Mouse (Mus musculus) layer of hippocampus, adult 9-11 months (tissue): ENCODE data around the gene Tmem63c.
A peak's percentile ranks its signal among the peaks of the same experiment; 100 is the strongest.

Experiments used
- DNase-seq: peaks from one replicate; pipeline ENCODE4 v3.0.0; 2022

Tmem63c gene

DNA sequence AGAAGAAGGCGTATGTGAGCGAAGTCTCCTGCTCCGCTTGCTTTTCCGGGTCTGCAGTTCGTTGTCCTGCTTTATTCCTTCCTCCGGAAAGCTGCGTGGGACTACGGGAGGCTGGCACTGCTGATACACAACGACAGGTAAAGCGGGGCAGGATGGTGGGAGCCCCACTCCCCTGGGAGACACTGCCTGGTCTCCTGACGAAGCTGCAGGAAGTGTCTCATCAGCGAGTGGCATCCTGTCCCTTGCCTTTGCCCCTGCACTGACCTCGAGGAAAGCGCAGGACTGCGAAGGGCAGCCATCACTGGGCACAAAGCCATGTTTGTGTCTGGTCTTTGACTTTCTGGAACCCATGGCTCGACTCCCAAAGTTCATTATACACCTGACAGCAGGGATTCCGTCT is 35.9 kb downstream of the Tmem63c start:
- no peak for DNase-seq

DNA sequence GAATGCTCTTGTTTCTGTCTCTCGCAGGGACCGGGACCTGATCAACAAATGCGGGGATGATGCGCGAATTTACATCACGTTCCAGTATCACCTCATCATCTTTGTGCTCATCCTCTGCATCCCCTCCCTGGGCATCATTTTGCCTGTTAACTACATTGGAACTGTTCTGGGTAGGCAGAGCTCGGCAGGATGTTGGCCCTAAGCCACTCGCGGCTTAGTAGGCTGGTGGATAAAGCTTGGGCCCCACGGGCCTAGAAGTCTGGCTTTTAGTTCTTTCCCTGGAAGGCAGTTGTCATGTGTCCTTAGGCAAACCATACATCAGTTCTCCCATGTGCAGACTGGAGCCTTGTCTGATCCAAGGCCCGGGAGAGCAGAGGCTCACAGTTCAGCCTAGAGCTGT is 44.3 kb downstream of the Tmem63c start:
- DNase-seq, result no peak

DNA sequence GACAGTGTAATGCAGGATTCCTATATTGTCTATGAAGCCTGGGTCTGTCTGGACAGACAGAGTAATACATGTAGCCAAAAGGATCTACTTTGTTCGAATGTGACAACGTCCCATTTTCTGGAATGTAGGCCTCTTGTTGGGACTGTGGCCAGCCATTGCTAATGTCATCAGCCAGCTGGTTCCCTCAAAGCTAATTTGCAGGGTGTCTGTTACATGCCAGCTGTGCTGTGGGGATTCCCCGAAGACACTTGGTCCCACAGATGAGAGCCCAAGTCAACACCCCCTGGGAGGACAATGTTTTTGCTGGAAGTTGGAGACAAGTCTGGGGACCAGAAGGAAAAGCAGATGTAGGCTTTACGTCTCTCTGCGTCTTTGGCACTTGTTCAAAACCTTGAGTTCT is 45.3 kb downstream of the Tmem63c start:
- DNase-seq, result peak; percentile 55

GRCm38 (mm10) chr12:87070520-87070919 is 49.4 kb downstream of the Tmem63c start:
- DNase-seq, result no peak

DNA sequence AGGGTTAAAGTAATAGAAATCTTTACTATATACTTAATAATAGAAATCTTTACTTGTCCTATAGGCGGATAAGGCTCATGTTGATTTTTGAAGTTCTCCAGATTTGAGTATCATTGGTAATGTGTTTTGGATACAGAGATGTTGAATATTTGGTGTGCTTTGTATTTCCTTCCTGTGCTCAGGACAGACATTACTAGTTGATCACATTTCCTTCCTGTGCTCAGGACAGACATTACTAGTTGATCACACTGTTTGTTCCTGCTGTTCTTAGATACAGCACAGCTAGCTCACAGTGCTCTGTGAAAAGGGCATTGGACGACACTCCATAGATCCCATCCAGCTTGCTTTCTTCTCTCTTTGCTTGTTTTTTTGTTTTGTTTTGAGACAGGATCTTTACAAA is 55.5 kb downstream of the Tmem63c start:
- DNase-seq, result no peak

- no peak for DNase-seq
Measured at GRCm38 (mm10) chr12:87082797-87083196, 61.7 kb downstream of the Tmem63c start.

DNA sequence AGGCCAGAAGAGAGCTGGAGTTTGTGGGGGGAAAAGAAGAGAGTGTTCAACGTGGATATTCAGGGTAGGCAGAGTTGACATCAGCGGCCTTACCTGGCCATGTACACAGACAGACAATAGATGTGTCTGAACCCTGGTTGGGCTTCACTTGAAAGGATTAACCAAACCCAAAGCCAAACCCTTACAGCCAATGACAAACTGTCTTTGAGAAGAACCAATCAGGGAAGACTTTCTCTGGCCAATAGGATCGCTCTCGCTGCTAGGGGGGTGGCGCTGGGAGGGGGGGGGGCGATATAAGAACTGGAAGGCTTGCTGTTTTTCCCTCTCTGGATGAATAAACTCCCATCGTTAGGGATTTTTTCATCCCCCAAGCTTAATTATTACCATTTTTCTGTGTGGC is 66.1 kb downstream of the Tmem63c start:
- DNase-seq, result no peak

DNA sequence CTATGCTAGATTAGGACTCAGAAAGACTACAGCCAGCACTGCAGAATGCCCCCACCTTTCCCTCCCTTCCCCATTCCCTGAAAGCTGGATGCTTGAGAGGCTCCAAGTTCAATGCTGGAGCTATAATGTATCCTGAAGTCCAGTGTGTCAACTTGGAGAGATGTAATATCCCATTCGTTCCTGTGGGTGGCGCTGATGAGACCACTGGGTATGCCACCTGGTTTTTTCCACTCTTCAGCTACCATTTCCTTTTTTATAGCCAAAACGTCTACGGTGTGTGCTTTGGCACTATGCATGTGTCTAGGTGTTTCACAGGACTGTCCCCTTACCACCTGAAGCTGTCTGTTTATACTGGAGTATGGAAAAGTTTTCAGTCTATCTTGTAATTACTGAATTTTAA is 67.2 kb downstream of the Tmem63c start:
- no peak for DNase-seq

DNA sequence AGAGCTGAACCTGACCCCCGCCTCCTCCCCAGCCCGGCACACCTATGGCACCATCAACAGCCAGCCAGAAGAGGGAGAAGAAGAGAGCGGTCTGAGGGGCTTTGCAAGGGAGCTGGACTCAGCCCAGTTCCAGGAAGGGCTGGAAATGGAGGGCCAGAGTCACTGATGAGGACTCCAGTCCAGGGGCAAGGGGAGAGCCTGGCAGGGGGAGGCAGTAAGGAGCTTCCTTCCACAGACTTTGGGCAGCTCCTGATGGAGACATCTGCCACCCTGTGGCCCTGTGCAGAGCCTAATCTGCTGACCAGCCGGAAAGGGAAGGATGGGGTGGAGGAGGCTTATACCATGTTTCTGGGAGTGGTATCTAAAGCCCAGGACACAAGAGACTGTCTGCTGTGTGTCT is 68.1 kb downstream of the Tmem63c start:
- DNase-seq, result no peak

DNA sequence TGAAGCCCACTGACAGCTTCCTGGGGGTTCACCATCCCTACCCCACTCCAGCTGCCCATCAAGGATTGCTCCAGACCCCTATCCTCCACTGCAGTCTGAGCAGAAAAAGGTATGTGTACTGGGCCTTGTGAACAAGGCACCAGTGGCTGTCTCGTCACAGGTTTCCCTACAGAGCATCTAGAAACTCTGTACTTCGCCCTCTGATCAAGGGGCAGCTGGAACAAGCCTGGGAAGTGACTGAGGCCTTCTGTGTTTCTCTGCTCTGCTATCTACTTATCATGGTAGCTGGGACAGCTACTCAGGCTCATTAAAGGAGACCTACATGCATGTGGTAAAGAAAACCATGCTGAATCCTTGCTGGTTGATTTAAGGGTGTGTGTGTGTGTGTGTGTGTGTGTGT is 68.6 kb downstream of the Tmem63c start:
- DNase-seq, result no peak

- DNase-seq, result no peak
Measured at GRCm38 (mm10) chr12:87091916-87092315, 70.8 kb downstream of the Tmem63c start.

DNA sequence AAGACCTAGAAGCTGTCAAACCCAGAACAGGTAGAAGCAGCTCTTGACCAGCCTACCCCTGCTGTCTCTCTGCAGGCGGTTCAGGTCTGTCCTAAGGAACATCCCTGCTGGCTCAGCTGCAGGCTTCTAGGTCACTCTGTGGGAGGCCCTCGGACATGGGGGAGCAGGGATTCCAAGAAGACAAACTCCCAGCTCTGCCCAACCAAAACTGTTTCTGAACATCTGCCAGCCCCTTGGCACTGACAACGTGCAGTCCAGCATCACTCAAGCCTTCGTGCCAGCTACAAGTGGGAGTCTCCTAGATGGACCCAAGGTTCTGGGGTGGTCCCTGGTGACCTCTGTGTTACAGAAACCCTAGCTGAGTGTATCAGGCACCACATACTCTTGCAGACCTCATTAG is 72.1 kb downstream of the Tmem63c start:
- no peak for DNase-seq

DNA sequence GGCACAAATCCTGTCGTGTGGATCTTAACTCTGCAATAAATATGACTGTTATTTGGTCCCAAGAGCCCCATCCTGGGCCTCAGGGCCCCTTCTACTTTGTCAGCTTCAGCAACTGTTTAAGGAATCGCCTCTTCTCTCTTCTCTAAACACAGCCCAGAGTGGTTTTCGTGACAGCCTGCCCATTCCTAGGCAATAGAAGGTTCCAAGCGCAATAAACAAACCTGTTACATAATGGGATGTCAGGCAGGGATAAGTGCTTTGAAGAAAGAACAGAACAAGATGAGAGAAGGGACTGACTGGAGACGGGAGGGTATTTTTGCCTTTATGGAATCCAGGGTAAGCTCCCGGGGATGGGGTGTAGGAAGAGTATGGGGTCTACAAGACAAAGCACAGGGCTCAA is 72.5 kb downstream of the Tmem63c start:
- no peak for DNase-seq

GRCm38 (mm10) chr12:87100331-87100730 is 79.2 kb downstream of the Tmem63c start:
- no peak for DNase-seq

- no peak for DNase-seq
Measured at GRCm38 (mm10) chr12:87102165-87102631, 81.1 kb downstream of the Tmem63c start, which contains the start of gene Ngb. Gene Ngb (minus strand): TSS chr12:87102539.

DNA sequence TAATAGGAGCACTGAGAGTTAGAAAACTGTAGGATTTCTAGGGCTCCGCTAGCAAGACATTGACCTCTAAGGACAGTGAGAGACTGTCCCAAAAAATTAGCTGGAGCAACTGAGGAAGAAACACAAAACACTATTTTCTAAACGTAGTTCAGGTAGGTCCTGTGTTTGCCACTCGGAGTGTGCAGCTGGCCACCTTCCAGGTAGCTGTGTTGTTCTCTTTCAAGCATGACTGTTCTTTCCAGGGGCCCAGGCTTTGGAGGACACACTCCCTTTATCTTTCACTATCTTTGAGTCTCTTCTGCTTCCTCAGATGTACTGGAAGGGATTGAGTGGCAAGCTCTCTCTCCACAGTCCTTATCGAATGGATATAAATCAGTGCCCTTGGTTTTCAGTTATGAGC is 82.3 kb downstream of the Tmem63c start:
- no peak for DNase-seq

- no peak for DNase-seq
Measured at GRCm38 (mm10) chr12:87104796-87105195, 83.7 kb downstream of the Tmem63c start.

DNA sequence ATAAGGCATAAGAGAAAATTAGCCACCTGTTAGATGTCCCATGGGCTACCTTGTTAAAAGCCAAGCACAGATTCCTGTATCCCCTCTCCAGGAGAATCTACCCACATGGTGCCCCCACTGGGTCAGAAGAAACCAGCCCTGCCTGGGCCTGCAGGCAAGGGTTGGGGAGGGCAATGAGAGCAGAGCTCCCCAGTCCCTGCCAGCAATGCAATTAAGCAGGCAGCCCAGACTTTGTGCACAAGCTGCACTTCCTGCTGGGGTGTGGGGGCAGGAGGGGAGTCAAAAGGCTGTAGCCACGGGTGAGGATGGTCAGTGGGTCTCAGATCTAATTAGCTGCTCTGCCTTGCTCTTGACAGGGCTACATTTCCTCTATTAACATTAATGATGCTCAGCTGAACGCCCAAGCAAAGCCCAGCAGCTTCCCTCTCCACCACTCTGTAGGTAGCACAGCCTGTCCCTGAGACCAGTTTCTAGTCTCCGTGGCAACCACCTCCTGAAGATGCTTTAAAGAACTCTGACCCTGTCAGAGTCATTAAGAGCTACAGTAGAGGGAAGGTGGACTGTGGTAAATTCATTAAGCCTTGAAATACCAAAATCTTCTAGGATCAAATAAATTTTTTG is 86.3 kb downstream of the Tmem63c start:
- DNase-seq, result no peak

DNA sequence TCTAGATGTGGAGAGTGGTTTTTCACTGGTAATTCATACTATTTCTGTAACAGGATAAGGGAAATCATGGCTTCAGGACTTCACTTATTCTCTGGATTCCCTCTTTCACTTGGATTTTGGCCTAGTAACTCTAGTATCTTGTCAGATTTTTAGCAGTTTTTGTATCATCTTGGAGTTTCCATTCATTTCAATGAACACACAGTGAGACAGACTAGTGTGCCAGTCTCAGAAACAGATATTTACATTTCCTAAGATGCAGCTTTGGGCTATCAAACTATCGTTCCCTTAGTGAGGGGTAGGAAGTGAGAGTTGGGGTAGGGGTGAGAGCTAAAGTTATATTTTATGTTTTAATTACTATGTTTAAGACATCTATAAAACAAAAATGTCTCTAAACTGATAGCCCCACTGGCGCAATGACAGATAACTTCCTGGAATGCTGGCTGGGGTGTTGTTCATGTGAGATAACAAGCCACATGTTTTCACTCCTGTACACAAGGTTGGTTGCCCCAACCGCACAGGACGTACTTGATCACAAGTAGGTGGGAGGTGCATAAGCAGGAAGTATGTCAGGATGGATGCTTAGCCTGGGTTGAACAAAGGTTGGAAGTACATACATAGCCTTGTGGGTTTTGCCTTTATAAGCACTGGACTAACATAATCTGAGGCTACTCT is 100.9 kb downstream of the Tmem63c start:
- no peak for DNase-seq

- no peak for DNase-seq
Measured at GRCm38 (mm10) chr12:87127256-87127655, 106.1 kb downstream of the Tmem63c start.

DNA sequence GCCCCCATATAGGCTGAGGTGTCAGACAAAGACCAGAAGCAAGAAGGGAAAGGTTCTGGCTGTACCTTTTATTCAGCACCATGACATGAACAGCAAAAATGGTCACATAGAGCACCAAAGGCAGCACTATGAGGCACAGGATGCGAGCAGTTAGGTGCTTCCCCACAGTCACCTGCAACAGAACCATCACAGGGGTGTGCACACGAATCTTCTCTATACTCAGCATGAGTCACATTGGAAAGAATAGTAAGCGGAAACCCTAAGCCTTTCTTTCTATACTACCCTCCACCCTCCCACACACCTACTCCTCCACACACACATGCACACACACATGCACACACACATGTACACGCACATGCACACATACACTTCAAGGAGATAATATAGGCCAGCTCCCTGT is 109.1 kb downstream of the Tmem63c start:
- DNase-seq, result no peak

- DNase-seq, result no peak
Measured at GRCm38 (mm10) chr12:87131181-87131580, 110.0 kb downstream of the Tmem63c start.

GRCm38 (mm10) chr12:87131619-87132018 is 110.5 kb downstream of the Tmem63c start:
- no peak for DNase-seq

GRCm38 (mm10) chr12:87132210-87132609 is 111.1 kb downstream of the Tmem63c start:
- no peak for DNase-seq

- no peak for DNase-seq
Measured at GRCm38 (mm10) chr12:87132784-87133183, 111.6 kb downstream of the Tmem63c start.
